Mouse (Mus musculus) MEL-GATA-1-ER (cell line): ENCODE measurements around the gene Tspan9.

Experiments used
- DNase-seq: peaks from one replicate; pipeline ENCODE4 v3.0.0-alpha.2; 2012; ENCODE audit warnings: low read depth; ENCODE audit errors: extremely low read depth

The Tspan9 gene

GRCm38 (mm10) chr6:128078508-128078907, 64.9 kb downstream of the Tspan9 start:
- no peak for DNase-seq

DNA sequence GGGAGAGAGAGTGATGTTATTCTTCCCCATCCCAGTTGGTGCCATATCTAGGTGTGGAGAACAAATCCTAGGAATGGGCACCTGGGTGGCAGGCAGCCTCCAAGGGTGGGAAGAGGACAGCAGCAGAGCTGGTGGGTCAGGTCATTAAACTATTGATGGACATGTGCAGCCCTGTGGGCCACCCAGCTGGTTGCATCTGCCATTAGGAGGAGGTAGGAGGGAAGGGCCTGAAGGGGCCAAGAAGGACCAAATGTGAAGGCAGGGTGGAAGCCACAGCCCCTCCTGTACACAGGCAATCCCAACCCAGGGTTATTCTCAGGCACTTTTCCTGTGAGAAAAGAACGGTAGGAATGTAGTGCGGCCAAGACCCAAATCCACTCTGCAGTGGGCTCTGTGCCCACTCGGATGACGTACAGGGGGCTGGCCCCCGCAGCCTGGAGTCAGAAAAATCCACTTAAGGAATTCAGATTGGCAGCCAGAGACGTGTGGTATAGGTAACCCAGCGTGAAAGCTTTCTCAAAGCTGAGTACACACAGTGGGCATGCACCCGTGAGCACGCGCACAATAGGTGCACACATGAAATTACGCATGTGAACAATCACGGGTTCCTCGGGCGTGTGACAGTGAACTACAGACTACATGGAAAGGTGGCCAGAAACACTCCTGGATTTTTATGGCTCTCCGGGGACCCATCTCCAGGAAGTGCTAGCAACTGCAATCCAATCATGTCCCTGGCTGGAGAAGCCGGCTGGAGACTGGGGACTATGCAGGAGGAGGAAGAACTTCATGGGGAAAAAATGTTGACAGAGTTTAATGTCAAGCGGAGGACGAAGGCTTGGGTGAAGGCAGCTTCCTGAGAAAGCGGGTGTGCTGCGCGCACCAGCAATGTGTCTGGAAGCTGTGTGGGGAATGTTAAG, 67.0 kb downstream of the Tspan9 start:
- no peak for DNase-seq

GRCm38 (mm10) chr6:128075453-128076003, 67.9 kb downstream of the Tspan9 start:
- DNase-seq, result no peak

DNA sequence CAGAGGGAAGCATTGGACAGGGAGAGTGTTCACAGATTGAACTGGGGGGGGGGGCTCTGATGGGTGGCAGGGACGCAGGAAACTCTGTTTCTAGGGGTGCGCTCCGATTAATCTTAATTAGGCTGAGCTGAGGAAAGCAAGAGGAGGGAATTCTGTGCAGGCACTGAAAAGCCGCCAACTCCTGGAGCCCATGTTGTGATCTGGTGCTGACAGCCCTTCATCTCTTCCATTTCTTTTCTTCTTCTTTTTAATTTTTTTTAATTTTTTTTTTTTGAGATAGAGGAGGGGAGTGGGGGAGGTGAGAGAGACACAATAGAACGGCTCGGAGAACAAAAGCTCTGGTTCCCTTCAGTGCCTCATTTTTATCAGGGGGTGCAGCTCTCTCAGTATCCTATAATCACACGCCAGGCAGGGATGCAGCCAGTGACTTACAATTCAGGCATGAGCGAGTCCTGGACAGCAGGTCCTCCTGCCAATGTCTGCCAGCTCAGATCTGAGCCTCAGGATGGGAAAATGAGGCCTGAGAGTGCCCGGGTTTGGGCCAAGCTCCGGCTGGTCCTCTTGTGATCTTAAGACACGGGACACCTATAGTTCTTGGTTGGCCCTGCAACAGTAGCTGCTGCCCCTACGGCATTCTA, 72.4 kb downstream of the Tspan9 start:
- no peak for DNase-seq

DNA sequence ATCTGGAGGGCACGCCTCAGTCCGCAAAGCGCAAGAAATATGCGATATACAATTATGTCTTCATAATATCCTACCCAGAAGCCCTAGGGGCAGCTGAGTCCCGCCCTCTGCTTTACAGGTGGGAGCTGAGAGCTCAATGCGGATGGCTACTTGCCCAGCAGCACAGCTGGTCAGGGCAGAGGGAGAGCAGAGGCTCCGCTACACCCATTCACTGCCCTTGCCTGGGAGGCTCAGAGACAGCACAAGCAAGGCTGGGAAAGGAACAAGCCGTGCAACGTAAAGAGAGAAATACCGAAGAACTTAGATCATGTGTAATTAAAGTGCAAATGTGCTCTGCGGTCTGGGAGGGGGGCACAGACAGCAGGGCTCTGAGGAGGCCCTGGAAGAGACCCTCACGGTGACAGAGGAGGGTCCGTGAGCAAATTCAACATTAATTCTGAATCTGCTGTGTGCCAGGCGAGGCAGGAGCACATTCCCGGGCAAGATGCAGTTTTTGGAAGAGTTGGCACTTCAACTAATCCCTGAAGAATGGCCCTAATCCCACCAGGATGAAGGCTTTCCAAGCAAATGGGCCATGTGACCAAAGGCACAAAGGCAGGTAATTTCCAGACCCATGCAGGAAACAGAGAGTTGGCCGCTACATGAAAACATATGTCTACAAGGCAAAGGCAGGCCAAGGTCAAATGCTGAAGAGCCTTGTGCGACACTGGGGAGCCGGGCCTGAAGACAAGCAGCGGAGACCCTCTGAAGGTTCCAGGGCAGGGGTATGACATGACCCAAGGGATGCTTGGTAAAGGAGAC, 73.1 kb downstream of the Tspan9 start:
- DNase-seq, result no peak

- no peak for DNase-seq
Observed at GRCm38 (mm10) chr6:128068144-128068543, 75.2 kb downstream of the Tspan9 start.

DNA sequence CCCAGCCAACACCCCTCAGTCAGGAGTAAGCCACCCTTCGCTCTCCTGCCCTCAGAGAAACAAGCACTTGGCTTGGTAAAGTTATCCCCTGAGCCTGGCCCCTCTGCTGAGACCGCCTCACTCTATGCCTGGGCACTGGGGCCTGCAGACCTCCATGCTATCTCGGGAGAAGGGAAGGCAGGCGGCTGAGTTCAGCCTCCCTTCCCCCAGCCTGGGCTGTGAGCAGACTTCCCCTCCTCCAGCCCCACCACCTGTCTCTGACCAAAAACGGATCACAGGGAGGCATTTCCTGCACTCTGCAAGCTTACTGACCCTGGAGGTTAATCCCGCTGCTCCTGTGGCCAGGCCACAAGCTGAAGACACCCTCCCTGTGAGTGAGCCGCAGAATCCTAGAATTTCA, 77.4 kb downstream of the Tspan9 start:
- DNase-seq, result no peak

DNA sequence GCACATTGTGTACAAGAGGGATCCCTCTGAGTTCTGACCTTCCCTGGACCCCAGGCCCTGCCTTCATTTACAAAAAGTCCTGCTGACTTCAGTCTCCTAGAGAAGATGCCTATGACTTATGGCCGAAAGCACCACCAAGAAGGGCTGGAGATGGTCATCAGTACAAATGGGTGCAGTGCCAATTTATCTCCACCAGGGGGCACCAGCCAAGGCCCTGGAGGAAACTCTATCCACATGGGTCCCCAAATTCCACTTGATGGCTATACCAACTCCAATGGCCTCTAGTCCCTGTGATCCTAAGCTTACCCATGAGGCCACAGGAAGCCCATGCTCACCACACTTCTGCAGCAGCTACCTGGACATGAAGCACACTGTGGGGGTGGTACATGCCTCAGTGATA, 79.9 kb downstream of the Tspan9 start:
- DNase-seq, result no peak

DNA sequence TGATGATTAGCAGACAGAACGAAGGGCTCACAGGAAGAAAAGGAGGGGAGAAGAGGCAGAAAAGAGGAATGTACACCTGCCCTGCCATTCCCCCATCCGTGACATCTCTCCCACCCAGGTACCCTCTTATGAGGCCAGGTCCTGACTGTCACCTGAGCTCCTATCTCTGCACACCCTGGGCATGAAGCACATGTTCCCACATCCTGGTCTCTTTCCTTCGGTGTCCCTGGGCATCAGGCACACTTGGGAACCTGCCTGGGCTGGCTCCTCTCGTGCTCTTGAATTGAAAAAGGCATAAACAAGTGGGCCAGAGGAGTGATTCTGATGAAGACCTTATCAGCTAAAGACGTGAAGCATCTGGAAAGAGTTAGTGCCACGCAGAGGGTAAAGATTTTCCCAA, 80.6 kb downstream of the Tspan9 start:
- no peak for DNase-seq

GRCm38 (mm10) chr6:128062216-128062615, 81.2 kb downstream of the Tspan9 start:
- DNase-seq, result no peak

GRCm38 (mm10) chr6:128061342-128061741, 82.1 kb downstream of the Tspan9 start:
- no peak for DNase-seq

GRCm38 (mm10) chr6:128058570-128058969, 84.8 kb downstream of the Tspan9 start:
- no peak for DNase-seq

DNA sequence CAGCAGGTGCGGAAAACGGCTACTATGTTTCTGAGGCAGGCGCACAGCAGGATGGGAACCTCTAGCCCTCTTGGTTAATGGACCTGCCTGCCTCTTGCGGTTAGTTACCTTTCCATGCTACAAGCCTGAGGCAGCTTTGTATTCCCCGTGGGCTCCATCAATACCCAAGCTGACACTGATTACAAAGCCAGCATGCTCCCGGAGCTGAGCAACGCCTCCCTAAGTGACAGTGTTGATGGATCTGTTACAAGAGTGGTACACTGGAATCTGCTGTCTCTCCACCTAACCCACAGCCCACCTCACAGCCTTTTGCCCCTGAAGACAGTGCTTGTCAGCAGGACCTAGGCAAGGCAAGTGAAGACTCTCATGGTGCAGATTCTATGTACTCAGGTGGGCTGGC, 85.2 kb downstream of the Tspan9 start:
- no peak for DNase-seq

- DNase-seq, result no peak
Observed at GRCm38 (mm10) chr6:128053000-128053732, 90.2 kb downstream of the Tspan9 start.

GRCm38 (mm10) chr6:128047671-128048070, 95.7 kb downstream of the Tspan9 start:
- DNase-seq, result no peak

GRCm38 (mm10) chr6:128047239-128047638, 96.2 kb downstream of the Tspan9 start:
- DNase-seq, result no peak

DNA sequence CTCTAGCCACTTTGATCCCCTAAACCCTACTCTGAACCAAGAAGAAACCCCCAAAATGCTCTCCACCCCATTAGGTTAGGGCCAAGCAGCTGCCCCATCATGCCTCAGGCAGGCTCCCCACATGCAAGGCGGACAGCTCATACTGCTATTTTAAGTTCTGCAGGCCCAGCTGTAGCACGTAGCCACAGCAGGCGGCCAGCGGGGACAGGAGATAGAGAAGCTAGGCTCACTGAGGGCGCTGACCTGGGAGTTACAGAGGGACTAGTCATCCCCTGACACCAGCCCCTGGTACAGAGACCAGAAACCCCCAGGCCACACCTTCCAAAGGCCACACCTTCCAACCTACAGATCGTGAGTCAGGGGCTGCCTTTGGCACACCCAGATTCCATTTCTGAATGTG, 96.6 kb downstream of the Tspan9 start:
- no peak for DNase-seq

GRCm38 (mm10) chr6:128044691-128045090, 98.7 kb downstream of the Tspan9 start:
- no peak for DNase-seq

GRCm38 (mm10) chr6:128043486-128043885, 99.9 kb downstream of the Tspan9 start:
- no peak for DNase-seq

DNA sequence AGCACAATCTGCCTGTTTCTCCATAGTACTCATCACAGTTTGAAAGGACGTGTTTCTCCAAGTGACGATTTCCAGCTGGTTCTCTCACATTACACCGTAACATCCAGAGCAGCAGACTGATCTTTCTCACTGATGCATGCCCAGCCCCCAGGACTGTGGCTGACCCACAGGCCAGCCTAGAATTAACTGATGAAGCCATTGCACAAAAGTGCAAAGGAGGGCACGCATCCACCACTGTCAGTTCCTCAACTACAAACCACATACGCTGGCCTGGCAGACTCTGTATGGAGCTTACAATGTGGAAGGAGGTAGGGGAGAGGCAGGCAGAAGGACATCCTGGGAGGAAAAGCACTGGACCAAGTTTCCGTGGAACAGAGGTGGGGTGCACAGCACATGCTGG, 101.6 kb downstream of the Tspan9 start:
- no peak for DNase-seq
